Mouse (Mus musculus) thymus, postnatal 25 days (tissue): ENCODE measurements around the gene Tex19.2.

ENCODE experiments used
- DNase-seq: peaks from one replicate; pipeline ENCODE4 v3.0.0; 2022

The Tex19.2 gene

DNA sequence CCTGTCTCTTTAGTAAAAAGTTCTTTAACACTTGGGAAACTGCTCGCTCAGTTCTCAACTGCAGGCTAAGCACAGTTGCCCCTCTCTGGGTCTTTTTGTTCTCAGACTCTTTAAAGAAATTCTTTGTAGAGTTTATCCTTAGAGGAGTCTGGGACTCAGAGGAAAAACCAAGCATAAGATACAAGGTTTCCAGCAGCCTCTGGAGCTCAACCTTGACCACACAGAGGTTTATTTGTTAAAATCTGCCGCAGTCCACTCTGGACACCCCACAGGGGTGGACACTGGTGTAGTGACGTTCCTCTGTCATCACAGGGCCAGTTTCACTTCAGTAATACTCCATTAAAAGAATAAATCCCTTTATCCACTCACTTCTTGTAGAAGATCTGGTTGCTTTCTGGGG, at the start of gene Tex19.2:
TSS of gene Tex19.2 (minus strand) at position 101 of the 400 bp plus-strand sequence.
- no peak for DNase-seq

DNA sequence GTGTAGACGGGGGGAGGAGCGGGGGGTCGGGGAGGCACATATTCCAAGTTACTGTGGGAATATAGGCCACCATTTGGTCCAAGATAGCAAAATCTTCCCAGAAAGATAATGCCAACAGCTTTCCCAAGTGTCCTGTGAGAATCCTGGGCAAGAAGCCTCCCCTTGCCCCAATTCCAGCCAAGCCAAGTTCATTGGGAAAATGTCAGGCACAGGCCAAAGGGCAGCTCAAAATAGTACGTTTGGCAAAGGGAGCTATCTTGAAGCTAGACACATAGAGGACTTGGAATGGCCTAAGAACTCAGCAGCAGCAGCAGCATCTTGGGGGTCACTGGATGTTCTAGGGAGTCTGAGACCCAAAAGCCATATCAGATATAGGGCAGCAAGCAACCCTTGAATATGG, 45.3 kb upstream of the Tex19.2 start:
- no peak for DNase-seq

DNA sequence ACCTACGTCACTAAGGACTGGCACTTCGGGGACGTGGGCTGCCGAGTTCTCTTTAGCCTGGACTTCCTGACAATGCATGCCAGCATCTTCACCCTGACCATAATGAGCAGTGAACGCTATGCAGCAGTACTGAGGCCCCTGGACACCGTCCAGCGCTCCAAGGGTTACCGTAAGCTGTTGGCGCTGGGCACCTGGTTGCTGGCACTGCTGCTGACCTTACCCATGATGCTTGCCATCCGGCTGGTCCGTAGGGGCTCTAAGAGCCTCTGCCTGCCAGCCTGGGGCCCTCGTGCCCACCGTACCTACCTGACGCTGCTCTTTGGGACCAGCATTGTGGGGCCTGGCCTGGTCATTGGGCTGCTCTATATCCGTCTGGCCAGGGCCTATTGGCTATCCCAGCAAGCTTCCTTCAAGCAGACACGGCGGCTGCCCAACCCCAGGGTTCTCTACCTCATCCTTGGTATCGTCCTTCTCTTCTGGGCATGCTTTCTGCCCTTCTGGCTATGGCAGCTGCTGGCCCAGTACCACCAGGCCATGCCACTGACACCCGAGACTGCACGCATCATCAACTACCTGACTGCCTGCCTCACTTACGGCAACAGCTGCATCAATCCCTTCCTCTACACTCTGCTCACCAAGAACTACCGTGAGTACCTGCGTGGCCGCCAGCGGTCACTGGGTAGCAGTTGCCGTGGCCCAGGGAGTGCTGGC, 42.3 kb upstream of the Tex19.2 start:
- DNase-seq = no peak

DNA sequence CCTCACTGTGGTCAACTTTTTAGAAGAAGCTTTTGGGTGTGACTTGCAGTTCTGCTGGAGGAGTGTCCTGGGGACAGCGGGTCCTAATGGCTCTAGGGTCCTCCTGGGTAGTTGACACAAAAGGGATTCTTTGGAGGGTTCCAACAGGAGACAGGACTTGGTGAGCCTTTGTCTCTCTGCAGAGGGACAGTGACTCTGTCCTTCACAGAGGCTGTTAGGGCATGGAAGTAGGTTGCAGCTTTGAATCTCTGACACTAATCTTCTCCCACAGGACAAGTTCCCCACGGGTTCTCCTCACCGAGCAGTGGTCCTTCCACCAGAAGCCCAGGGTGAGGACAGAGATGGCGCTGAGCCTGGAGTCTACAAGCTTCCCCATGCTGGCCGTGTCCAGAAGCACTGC, 41.5 kb upstream of the Tex19.2 start, which contains the start of gene Uts2r:
TSS of gene Uts2r (plus strand) at position 301 of the 400 bp plus-strand sequence.
- no peak for DNase-seq

DNA sequence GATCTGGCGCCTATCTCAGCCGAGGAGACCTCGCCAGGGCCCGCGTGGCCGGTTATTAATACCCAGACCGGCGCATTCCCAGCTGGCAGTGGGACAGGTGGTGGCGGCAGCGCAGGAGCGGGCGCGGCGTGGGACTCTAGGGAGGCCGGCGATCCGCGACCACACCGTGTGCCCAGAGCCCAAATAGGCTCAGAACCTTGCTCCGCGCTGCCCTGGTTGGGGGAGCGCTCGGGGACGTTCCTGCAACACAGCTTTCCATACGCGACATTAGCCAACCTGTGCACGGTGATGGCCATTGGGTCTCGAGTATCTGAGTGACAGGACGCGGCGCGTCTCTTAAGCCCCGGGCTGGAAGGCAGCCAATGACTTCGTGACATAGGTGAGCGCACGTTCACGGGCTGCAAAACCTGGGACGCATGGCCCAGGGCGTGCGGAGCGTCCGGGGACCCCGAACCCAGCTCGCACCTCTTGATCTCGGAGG, 38.0 kb upstream of the Tex19.2 start:
- DNase-seq = no peak

DNA sequence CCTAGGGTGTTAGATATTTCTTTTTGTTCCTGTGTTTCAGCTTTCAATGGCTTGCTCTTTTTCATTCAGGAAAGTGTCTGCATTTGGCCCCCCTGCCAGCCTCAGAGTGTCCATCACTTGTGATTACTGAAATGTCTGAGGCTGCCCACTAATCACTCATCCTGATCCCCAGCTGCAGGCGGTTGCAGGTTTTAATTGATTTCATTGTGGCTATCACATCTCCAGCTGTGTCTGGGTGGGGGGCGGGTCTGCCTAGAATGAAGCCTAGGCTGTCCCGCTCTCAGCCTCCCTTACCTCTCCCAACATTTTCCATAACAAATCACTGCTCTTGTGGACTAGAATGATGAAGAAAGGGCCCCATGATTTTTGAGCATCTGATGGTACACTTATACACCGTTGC, 35.7 kb upstream of the Tex19.2 start:
- DNase-seq = no peak

DNA sequence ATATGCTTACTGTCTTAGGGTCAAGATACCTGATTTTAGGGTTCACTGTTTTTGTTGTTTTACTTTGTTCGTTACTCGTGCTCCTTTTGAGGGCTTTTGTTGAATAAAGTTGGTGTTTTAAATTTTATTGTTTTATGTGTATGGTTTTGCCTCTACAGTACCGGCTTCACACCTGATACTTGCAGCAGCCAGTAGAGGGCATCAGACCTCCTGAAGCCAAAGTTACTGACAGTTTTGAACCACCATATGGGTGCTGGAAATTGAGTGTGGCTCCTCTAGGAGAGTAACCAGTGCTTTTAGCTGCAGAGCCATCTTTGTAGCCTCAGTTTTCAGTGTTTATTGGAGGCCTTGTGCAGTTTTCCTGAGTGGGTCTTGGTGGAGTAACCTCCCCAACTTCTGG, 29.7 kb upstream of the Tex19.2 start:
- DNase-seq = peak; percentile 12

DNA sequence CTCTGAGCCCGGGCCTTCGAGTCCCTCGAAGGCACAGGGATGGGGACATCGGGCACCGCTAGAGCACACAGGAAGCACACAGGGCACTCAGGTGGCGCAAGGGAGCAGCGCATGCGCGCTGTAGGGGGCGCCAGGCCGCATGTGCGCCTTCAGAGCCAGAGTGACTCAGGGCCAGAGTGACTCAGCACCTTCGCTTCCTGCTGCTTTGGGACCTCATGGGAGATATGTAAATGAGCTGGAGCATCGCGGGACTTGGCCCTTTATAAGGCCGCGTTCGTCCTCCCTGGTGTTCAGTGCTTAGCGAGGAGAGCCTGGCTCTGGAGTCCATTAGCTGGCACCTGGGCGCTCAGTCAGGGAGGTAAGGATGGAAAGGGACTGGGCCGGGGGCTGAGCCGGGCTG, 27.4 kb upstream of the Tex19.2 start, which contains the start of gene Tex19.1:
TSS of gene Tex19.1 (plus strand) at position 279 of the 400 bp plus-strand sequence.
- no peak for DNase-seq

DNA sequence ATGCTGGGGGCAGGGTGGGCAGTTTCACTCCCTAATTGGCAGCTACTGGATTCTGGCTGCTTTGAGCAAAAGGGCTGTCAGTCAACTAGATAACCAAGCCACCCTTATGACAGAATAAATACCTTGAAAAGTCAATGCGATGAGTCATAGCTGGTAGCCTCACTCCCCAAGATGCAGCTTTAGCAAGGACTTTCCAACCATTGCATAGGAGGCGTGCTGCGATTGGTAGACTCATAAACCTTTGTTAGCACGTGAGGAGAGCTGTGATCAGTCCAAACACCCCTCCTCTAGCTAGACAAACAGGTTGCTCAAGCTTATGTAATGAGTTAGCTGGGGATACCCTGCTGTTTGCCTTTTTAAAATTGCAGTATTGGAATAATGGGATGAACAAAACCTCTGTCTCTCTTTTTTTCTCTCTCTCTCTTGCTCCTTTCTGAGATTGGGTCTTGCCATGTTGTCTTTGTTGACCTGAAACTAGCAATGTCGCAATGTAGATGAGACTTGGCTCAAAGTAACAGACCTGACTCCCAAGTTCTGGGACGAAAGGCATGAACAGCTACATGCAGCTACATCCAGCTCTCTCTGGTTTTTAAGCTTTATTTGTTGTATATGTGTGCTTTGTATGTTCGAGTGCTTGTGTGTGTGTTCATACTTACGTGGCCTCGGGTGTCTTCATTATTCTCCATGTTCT, 25.0 kb upstream of the Tex19.2 start:
- DNase-seq = no peak

DNA sequence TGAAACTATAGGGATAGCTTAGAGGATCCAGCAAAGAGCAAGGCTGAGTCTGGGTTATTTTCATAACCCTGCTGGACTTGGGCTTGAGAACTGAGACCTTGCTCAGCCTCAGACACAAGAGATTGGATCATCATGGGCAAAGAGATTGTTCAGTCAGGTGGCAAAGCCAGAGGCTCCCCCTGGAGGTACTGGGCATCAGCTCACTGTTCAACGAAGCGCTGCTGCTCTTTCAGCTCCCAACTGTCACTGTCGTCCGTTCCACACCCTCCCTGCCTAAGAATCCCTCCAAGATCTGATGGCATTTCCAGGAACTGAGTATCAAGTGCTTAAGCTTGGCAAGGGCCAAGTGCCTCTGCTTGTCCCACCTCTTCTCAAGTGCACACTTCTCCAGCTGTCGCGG, 20.3 kb upstream of the Tex19.2 start:
- no peak for DNase-seq

DNA sequence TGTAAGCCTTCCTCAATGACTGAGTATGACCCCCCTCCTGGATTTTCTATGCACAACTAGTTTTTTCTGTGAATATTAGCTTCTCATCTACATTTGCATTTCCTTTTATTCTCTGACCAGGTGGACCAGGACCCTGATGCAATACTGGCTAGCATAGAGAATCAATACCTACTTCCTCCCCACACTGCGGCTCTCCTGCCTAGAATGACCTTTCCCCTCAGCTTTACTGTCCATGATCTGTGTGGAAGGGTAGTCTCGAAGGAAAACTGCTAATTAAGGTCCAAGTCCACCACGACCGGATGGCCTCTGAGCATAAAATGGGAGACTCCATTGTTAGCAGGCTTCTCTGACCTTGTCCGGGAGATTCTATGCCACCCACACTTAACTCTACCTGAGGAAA, 19.2 kb upstream of the Tex19.2 start:
- no peak for DNase-seq

DNA sequence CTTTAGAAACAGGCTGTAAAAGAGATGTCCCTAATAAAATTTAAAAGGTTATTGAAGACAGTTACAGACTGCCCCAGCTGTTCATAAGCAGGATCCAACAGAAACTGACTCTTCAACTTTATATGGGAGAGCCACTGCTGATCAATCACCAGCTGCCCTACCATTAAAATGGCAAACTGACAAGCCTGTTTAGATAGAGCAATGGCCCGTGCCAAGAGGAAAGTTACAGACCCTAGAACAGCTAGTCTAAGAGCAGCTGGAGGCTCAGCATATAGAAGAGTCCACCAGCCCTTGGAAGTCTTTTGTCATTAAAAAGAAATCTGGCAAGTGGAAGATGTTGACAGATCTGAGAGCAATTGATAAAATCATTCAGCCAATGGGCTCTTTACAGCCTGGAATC, 16.1 kb upstream of the Tex19.2 start:
- DNase-seq = no peak

DNA sequence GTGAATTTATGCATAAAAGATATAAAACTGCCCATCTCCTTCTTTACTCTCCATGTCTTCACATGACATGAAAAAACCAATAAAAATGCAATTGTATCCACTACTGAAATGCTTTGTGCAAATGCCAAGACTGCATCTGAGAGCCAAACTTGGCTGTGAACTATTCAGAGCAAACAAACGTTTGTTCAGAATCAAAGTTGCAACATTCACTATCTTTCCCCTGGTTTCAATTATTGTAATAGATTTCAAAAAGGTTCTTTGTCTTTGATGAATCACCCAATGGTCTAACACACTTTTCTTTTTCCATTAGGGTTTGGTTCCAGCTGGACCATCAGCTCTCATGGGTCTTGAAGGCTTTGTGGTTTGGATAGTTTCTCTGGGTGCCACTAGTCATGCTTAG, 11.1 kb upstream of the Tex19.2 start:
- no peak for DNase-seq

DNA sequence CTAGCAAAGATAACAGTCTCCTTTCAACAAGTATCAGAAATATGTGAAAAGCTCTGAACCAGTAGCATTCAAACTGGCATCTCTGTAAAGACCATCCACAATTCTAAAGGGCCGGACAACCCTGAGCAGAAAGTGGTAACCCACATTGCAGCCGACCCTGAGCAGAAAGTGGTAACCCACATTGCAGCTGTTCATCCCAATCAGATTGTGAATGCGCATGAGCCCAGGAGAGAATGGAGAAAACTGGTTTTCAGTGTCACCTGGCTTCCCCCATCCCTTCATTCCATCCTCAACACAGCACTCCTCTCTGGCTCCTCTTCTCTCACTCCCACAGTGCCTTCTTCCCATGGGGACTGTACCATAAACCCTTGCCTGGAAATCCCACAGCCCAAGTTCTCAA, 9.0 kb upstream of the Tex19.2 start:
- DNase-seq = no peak

DNA sequence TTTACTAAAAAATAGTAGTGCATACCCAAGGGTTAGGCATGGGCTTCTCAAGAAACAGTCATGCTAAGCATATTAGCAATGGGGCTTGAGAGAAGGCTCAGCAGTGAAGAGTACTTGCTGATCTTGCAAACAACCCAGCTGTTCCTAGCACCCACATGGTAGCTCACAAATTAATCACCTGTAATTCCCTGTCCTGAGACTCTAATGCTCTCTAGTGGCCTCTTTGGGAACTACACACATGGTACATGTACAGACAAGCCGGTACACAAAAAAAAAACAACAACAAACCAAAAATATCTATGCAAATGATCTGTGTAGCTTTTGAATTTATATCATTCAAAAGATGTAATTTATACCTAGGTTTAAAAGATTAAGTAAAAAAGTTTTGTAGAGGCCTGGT, 7.9 kb upstream of the Tex19.2 start:
- DNase-seq = no peak

DNA sequence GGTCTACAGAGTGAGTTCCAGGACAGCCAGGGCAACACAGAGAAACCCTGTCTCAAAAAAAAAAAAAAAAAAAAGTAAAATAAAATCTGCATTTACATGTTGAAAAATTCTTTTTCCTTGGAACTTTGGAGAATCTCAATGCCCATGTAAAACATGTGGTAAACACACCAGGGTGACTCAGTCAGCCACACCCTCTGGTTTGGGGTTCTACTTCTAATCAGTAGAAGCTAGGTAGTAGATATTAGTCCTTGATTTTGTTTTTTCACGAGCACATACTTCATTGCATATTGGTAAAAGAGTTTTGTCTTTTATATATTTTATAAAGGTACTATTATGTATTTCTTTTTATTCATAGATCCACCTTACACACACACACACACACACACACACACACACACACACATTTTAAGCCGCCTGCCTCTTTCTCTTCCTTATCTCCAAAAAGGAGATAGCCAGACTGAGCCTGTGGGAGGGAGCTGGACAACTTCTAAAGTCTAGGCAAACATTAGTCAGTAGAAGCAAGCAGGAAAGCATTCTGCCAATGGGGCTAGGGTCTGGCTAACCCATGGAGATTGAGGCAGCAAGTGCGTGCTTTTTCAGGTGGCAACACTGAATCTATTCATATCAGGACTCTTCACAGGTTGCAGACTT, 7.2 kb upstream of the Tex19.2 start:
- no peak for DNase-seq

DNA sequence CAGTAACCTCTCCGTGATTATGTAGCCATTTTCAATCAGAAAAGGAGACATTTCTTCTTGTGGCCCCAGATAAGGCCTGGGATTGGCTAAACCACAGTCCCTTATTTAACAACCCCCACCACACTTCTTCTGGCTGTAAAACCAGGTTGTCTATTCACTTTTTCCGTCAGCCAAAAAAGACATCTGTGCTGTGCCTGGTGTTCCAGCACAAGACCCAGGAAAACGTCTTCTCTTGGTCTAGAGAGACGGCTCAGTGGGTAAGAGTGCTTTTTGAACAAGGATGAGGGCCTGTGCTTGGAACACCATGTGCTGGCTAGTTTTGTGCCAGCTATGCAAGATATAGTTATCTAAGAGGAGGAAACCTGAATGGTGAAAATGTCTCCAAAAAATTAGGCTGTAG, 5.0 kb upstream of the Tex19.2 start:
- no peak for DNase-seq

DNA sequence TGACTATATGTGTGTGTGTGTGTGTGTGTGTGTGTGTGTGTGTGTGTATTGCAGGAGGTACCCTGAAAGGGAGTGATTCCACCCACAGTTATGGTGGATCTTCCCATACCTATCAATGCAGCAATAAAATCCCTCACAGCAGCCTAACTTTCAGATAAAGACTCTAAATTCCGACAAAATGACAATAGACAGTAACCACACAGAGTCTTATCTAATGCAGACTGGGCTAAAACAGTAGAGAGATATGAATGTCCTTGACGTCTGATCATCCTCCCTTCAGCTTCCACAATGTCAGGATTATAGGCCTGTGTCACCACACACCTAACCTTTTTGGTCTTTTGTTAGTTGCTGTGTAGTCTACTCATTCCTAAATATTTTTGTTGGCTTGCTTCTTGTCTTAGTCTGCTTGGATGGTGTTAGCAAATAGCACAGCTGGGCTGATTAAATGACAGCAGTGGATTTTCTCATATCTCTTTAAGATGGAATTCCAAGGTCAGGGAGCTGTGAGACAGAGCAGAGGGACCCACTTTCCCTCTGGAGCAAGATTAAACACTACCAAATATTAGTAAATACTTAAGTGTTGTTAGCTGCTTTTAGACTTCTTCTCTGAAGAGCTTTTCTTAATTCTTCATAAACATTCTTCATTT, 3.7 kb upstream of the Tex19.2 start:
- no peak for DNase-seq

DNA sequence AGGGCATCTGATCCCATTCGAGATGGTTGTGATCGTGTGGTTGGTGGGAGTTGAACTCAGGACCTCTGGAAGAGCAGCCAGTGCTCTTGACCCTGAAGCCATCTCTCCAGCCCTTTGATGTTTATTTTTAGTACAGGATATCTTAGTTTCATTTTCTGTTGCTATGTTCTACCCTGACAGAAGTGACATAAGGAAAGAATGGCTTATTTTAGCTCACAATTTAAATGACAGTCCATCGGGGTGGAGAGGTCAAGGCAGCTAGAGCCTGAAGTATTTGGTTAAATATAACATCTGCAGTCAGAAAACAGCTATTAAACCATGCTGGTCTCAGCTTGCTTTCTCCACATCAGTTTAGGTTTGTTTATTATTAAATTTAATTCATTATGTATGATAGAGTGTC, 2.7 kb upstream of the Tex19.2 start:
- no peak for DNase-seq

DNA sequence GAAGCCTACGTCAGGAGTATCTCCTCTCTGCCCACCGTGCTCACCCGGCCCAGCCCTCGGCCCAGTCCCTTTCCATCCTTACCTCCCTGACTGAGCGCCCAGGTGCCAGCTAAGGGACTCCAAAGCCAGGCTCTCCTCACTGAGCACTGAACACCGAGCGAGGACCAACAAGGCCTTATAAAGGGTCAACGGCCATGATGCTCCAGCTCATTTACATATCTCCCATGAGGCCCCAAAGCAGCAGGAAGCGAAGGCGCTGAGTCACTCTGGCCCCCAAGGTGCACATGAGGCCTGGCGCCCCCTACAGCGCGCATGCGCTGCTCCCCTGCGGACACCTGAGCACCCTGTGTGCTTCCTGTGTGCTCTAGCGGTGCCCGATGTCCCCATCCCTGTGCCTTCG, 371 bp downstream of the Tex19.2 start:
- DNase-seq = peak; percentile 4

DNA sequence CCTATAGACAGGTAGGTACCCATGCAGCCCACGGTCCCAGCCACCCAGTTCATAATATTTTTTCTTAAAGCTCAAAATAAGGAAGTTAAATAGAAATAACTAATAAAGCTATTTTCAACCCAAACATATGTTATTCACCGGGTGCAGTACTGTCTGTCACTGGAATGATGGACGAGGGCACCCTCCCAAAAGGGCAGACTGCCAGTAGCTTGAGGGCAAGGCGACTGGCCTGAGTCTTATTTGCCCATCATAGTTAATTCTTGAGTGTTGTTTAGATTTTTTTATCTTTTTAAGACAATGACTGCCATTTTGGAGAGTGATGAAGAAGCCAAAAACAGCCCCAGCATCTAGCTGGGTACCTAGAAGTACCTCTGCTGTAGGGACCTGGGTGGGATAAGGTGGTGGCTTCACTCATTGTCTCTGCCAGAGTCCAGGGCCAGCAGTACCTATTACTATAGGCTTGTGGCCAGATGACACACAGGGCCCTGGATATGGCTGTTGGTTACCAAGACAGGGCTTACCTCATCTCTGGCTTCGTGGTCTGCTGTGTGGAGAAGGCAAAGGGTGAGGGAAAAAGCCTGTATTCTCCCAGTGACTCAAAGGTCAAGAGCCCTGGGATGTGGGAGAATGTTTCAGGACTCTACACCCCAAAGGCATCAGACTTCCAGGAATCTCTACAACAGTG, 6.2 kb downstream of the Tex19.2 start:
- no peak for DNase-seq

DNA sequence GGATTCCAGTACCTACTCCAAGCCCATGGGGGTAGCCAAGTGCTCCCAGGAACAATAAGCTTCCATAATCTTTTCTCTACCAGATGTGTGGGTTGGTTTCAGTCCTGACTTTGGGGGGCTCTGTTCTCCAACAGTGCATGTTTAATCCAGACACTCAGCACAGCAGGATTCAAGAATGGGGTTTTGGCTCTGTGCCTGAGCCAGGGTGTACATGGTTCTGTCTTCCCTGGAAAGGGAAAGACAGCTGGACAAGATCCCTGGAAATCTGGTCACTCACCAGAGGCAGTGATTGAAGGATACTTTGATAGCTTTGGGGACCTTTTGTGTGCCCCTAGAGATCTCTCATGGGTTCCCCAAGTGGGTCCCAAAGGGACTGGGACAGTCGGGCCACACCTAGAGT, 6.9 kb downstream of the Tex19.2 start:
- DNase-seq = no peak

DNA sequence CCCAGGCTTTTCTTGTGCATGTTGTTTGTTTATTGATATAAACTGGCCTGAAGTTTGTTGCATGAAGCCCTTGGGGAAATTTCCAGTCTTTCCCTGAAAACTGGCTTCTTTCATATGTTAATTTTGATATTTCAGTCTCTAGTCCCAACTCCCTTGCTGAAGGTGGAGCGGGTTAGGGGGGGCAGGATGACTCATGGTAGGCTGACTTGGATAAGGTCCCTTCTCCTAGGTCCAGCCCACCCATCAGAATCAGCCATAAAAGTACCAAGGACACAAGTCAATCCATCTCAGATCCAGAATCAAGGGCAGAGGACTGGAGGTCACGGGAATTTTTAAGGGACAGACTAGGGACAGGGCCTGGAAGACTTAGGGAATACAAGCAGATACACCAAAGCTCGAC, 7.4 kb downstream of the Tex19.2 start:
- no peak for DNase-seq
